Mouse (Mus musculus) intestine, postnatal 0 days (tissue): Measurements from ENCODE around the gene Fads6. TPM values are rescaled to one million over a fixed set of nuclear protein-coding genes. Genes with fewer than 3 reads are reported as not detected.

Experiments
- ATAC-seq: fragments of 200-750 bp; cut with Nextera tagmentation; 2 replicates; pipeline ENCODE4 v1.8.0; 2017; ENCODE audit warnings: mild to moderate bottlenecking, moderate TSS enrichment, moderate library complexity
- H3K27ac ChIP-seq: fragments of 300-500 bp; sonication (generic); 2 replicates; pipeline ENCODE4 v1.5.1; 2014; ENCODE audit warnings: mild to moderate bottlenecking, low read depth, low read length, moderate library complexity
- H3K27me3 ChIP-seq: fragments of 300-500 bp; sonication (generic); replicated peaks from 2 replicates; pipeline ENCODE4 v1.6.1; 2014; ENCODE audit warnings: low read length, mixed read lengths; ENCODE audit not compliant: control insufficient read depth, insufficient read depth
- H3K36me3 ChIP-seq: fragments of 300-500 bp; sonication (generic); 2 replicates; pipeline ENCODE4 v1.6.1; 2014; ENCODE audit warnings: mild to moderate bottlenecking, moderate library complexity; ENCODE audit not compliant: control insufficient read depth, insufficient read depth
- H3K4me1 ChIP-seq: fragments of 300-500 bp; sonication (generic); replicated peaks from 2 replicates; pipeline ENCODE4 v1.6.1; 2014; ENCODE audit warnings: antibody characterized with exemption, low read length, mixed read lengths; ENCODE audit not compliant: control insufficient read depth, insufficient read depth
- H3K4me2 ChIP-seq: fragments of 300-500 bp; sonication (generic); replicated peaks from 2 replicates; pipeline ENCODE4 v1.6.1; 2014; ENCODE audit warnings: low read depth, mild to moderate bottlenecking, moderate library complexity
- H3K4me3 ChIP-seq: fragments of 300-500 bp; sonication (generic); 2 replicates; pipeline ENCODE4 v1.5.1; 2014; ENCODE audit warnings: low read depth, low read length
- H3K9ac ChIP-seq: fragments of 300-500 bp; sonication (generic); 2 replicates; pipeline ENCODE4 v1.6.1; 2014; ENCODE audit warnings: mild to moderate bottlenecking, low read depth, low read length
- H3K9me3 ChIP-seq: fragments of 300-500 bp; sonication (generic); 2 replicates; pipeline ENCODE4 v1.6.1; 2016; ENCODE audit warnings: mixed run types; ENCODE audit not compliant: control insufficient read depth
- CTCF ChIP-seq: sonication (generic); IDR thresholded peaks from 2 replicates; pipeline ENCODE4 v1.5.1; 2016; ENCODE audit warnings: low read depth, mild to moderate bottlenecking, control low read depth, antibody characterized with exemption, moderate library complexity
- WGBS: fragments of 180-500 bp; shearing (Covaris S2); extraction: QIAGEN DNeasy Blood & Tissue Kit; methylation state at CpG from one replicate; pipeline ENCODE4 v1.1.7; 2014; 5-methylcytosine and 5-hydroxymethylcytosine counted together
- polyA plus RNA-seq: library from polyadenylated mRNA; unstranded; fragments of >200 nt; fragmentation: Nextera tagmentation; extraction: Ambion mirVana; gene quantifications from 2 replicates; pipeline ENCODE4 v1.2.1, GENCODE M21; 2015

Gene Fads6
- polyA plus RNA-seq, 1 experiment from 2014 or later = 0.26 TPM

DNA sequence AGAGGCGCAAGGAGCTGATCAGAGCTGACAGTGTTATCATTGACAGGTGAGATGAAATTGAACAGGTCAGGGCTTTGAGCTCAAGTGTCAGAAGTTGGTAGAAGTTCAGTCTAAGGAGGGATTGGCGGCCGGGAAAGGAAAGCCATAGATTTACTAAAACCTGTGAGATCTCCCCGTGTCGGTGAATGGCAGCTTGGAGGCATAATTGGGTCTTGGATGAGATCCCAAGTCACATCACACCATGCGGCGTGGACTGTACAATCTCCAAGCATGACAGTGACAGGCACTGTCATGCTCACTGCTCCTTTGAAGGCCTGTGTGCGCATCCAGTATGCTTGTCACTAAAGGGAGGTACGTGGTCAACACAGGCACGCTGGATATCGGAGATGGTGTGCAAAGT lies 34.5 kb downstream of the Fads6 start:
- Histone ChIP-seq H3K4me2 (no peak overlapping the region), H3K4me1 (no peaks in the 10 kb centered on the region), H3K9ac (no peak overlapping the region), H3K27me3 (peaks cover 70% of the 10 kb centered on the region), H3K36me3 (peaks cover 5% of the 10 kb centered on the region; the same call in 1 of the 2 replicates), H3K4me3 (no peak overlapping the region), H3K9me3 (no peaks in the 10 kb centered on the region), H3K27ac (no peak overlapping the region)
- ATAC-seq = no peak
- 79% methylated on average over 11 of the region's 11 CpGs for WGBS
- no peak for TF ChIP-seq CTCF

DNA sequence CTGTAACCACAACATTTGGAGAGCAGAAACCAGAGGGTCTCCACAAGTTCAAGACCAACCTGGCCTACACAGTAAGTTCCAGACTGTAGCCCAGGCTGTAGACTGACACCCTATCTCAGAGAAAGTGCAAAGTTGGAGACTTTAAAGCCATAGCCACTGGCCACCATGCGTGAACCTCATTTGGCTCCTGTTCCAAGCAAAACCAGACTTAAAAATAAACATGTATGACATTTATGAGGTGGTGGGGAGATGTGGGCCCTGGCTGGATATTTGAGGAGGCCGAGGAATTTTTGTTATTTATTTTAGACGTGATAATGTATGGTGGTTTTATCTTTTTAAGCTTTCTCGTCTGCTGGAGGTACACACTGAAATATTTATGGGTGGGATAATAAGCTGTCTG lies 38.3 kb downstream of the Fads6 start:
- H3K4me1 ChIP-seq = no peaks in the 10 kb centered on the region
- no peak overlapping the region for H3K9ac ChIP-seq
- peaks cover 54% of the 10 kb centered on the region for H3K27me3 ChIP-seq
- H3K4me3 ChIP-seq = no peak overlapping the region
- no peaks in the 10 kb centered on the region for H3K9me3 ChIP-seq
- no peak overlapping the region for H3K4me2 ChIP-seq
- H3K27ac ChIP-seq = no peak overlapping the region
- WGBS = 28% methylated on average over 4 of the region's 4 CpGs
- no peaks in the 10 kb centered on the region for H3K36me3 ChIP-seq
- no peak for ATAC-seq
- no peak for TF ChIP-seq CTCF

DNA sequence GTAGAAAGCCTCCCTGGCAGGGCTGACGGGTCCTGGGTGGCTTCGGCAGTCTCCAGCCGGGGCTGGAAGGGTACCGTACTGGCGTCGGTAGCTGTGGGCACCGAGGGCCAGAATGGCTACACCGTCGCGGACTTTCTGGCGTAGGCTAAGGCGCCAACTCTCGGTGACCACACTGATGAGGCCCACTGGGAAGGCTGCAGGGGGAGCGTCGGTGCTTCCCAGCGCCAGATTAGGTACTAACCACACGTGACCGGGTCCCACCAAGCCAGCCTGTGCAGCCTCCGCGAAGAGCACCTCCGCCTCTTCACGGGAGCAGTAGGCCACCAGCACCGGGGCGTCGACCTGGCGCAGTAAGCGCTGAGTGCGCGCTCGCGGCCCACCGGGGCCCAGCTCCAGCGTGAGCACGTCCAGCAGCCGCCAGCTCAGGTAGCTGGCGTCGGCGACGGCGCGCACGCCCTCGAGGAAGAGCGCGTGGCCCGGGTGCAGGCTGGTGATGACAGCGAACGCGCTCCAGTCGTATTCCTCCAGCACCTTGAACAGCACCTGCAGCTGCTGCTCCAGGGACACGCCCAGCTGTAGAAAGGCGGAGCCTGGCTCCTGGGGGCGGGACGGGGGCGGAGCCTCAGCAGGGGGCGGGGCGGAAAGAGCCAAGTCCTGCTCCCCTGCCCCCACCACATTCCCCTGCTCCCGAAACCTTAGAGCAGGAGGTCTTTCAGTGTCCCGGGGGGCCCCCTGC lies 39.5 kb downstream of the Fads6 start:
- Histone ChIP-seq H3K4me1 (no peaks in the 10 kb centered on the region), H3K9me3 (no peaks in the 10 kb centered on the region), H3K27me3 (peaks cover 47% of the 10 kb centered on the region), H3K4me2 (0 out of 2 replicates have a peak overlapping the region, but pooled peaks have one; percentile 2), H3K27ac (no peak overlapping the region), H3K4me3 (no peak overlapping the region), H3K36me3 (no peaks in the 10 kb centered on the region), H3K9ac (no peak overlapping the region)
- WGBS = 18% methylated on average over 55 of the region's 59 CpGs
- ATAC-seq = peak; percentile 69
- TF ChIP-seq CTCF = no peak

DNA sequence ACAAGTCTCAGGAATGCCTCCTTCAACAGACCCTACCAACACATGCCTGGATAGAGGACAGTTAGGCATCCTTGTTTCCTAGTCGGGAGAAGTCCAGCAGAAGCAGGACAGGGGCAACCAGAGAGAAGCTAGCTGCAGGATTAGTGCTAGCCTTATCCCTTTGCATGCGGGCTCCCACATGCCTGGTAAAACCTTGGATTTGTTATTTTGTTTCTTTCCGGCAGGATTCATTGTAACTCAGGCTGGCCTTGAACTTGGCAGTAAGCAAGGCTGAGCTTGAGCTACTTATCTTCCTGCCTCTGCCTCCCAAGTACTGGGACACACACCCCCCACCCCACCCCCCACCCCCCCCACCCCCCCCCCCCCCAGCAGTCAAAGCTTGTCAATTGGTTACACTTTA lies 46.2 kb downstream of the Fads6 start:
- TF ChIP-seq CTCF = no peak
- Histone ChIP-seq H3K36me3 (no peaks in the 10 kb centered on the region), H3K9ac (no peak overlapping the region), H3K4me1 (0 out of 2 replicates have a peak, but pooled peaks cover 3% of the 10 kb centered on the region), H3K27me3 (peaks cover 59% of the 10 kb centered on the region), H3K27ac (no peak overlapping the region), H3K4me3 (no peak overlapping the region), H3K4me2 (no peak overlapping the region), H3K9me3 (no peaks in the 10 kb centered on the region)
- 57% methylated on average over 3 of the region's 3 CpGs for WGBS
- no peak for ATAC-seq

DNA sequence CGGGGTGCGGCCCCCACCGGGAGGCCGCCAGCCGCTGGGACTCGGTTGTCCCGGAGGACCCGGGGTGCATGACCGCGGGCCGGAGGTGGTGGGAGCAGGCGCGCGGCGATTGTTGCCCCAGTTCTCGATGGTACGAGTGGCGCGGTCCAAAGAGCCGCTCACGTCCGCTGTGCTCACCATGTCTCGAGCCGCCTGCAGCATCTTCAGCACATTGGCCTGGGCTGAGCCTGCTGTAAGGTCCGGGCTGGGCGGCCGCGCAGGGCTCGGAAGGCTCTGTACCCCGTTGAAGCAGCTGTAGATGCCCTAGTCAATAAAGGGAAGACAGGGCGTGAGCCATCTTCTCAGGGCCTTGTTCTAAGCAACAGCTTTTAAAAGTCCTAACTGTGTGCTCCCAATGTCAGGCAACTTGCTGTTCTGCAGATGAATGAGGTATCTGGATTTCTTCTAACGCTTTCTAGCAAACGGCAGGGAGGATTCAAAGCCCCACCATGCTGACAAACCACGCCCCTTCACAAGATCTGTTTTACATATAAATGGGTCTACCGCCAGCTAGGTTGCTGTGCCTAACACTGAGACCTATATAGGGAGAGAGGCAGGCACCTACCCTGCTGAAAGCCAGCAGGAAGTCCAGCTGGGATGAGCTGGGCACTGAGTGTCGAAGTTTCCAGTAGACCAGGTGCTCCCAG lies 46.9 kb downstream of the Fads6 start:
- no peak overlapping the region for H3K9ac ChIP-seq
- WGBS = 4% methylated on average over 36 of the region's 36 CpGs
- no peak for ATAC-seq

DNA sequence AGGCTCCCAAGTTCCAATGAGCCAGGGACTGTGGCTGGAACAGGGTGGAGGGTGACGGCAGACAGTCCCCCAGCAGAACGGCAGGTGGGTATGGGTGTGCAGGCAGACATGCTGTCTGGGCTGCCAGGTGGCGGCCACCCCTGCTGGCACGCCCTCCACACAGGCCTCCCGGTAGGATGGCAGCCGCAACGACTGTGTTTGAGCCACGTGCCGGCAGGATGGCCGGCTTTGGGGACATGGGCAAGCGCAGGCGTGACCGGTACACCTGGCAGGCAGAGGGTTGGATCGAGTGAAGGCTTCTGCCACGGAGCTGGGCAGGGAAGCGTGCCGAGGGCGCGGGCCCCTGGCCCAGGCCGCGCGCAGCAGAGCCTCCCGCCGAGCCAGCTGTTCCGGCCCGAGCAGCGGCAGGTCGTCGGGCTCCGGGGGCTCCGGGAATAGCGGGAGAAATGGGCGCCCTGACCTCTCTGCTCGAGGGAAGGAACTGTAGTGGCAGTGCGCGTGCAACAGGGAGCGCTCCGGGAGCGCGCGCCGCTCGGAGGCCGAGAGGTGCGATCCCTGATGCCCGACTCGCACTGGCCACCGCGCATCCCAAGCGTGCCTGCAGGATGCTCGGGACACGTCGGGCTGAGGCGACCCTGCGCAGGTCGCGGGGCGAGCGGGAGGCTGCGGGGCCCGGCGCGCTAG lies 47.6 kb downstream of the Fads6 start:
- peak; percentile 55 for TF ChIP-seq CTCF
- ATAC-seq = 0 out of 2 replicates have a peak, but pooled peaks have one; percentile 15
- Histone ChIP-seq H3K9me3 (no peaks in the 10 kb centered on the region), H3K36me3 (peaks cover 8% of the 10 kb centered on the region; the same call in 1 of the 2 replicates), H3K9ac (no peak overlapping the region), H3K27me3 (peaks cover 56% of the 10 kb centered on the region), H3K4me2 (peak overlapping the region; percentile 67), H3K4me3 (peak overlapping the region; percentile 33), H3K27ac (no peak overlapping the region), H3K4me1 (0 out of 2 replicates have a peak, but pooled peaks cover 3% of the 10 kb centered on the region)
- WGBS = 2% methylated on average over 59 of the region's 63 CpGs

More for the DNA sequence above, 46.9 kb downstream of the Fads6 start:
- peak overlapping the region; percentile 33 for H3K4me3 ChIP-seq
- 0 out of 2 replicates have a peak, but pooled peaks cover 4% of the 10 kb centered on the region for H3K36me3 ChIP-seq
- H3K27ac ChIP-seq = no peak overlapping the region
- TF ChIP-seq CTCF = no peak
- H3K4me1 ChIP-seq = 0 out of 2 replicates have a peak, but pooled peaks cover 3% of the 10 kb centered on the region
- H3K27me3 ChIP-seq = peaks cover 60% of the 10 kb centered on the region
- peak overlapping the region; percentile 67 for H3K4me2 ChIP-seq
- H3K9me3 ChIP-seq = no peaks in the 10 kb centered on the region
